Mouse (Mus musculus) heart, postnatal 36 days (tissue): ENCODE measurements at regions not wholly inside any gene's neighbourhood (a gene's known extent, or its start where the extent isn't known, plus 50 kb on each side); places are given as distances from the start of the nearest gene placed in this dataset.
A peak's percentile ranks its signal among the peaks of the same experiment; 100 is the strongest.

Experiments
- DNase-seq, 2 experiments: peaks; one replicate each; pipeline ENCODE4 v3.0.0; 2021 to 2022
- intact Hi-C: fragments of 180-260 bp; cut with DNase I; formaldehyde crosslinking; loops from one replicate; pipeline ENCODE4 v1.15.1; 2025
- microRNA-seq, 2 experiments: library from miRNA; unstranded; fragments of <30 nt; microRNA quantifications; one replicate each; pipeline ENCODE4 v1.2.0; 2021; ENCODE audit warnings: borderline number of aligned reads in 2 of 2

DNA sequence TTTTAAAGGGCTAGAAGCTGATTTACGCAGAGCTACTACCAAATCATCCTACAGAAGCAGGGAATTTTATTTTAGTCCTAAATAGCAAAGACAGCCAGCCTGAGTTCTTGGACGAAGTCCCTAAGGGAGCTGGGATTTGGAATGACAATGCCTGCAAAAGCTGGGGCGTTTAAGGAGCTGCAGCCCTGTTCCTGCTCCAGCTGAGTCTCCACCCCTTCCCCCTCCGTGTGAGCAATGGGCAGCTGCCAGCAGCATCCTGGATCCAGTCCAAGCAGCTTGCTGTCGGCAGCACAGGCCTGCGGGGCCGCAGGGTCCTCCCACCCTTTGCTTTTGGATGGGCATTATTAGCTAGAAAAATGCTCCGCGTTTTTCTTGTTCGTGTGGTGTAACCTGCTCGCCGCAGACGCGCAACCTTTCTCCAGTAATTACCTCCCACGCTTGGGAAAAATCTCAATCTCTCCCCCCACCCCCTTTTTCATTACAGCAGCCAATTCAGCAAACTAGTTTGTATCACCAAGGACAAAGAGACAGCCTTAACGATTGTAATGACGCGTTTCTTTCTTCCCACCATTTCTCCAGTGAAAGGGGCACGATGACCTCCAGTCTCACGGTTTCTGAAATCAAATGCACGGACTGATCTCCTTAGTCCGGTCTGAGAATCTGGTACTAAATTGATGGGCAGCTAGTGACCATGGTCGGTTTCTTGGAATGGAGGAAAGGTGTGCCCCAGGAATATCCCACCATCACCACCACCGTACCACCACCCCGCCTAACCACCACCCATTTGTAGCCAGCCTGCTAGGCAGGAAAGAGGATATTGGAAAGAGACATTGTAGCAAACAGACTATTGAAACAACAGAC, 78.5 kb upstream of the Med14 start:
- intact Hi-C loops, result loop anchor here (5.0 kb wide), 1 partner anchor 78 kb away; the partner anchor contains the start of gene Med14
- DNase-seq, result peak; percentile 80 to 85

DNA sequence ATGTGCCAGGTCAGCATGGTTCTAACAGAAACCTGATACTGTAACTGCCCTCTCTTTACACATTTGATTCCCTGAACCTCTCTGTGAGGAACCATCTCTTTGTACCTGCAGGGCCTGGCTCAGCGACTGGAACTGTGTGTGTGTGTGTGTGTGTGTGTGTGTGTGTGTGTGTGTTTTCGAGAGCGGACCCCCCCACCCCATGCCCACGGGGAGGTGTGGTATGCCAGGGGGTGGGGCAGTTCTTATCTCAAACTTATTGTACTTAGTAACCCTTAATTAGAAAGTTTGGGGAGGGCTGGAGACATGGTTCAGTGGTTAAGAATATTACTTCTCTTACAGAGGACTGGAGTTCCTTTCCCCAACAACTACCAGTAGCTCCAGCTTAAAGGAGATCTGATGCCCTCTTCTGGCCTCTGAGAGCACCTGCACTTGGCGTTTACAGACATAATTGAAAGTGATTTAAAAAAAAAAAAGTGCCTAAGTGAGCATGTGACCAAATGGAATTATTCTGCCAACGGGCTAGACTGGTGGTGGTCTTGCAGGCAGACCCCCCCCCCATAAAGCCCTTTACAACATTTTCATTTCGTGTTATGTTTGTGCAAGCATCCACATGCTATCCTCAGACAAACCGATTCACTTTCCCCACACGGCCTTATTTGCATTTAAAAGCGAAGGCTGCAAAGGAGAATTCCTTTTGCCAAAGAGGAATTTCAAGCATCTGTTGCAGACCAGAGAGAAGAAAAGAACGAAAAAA, 77.7 kb upstream of the Med14 start:
- intact Hi-C loops, result loop anchor here (2.0 to 5.0 kb wide), 2 partner anchors 77 to 163 kb away; partner anchors contain the start of gene Med14
- peak; percentile 22 to 33 for DNase-seq

DNA sequence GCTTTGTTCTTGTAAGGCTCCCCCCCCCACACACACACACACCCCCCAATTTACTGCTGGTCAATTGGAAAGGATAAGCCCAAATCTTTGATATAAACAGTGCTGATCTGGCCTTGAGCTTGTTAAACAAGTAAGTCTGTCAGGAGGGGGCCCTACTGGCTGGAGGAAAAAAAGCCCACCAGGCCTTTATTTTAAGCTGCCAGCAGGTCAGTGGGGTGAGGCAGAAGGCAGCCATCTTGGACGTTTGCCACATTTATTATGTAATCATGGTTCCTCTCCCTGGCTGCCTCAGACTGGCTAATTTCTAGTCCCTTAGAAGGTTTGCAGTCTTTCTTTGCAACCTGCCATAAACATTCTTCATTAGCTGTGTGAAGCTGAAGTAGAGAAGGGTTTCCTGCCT, 75.9 kb upstream of the Med14 start:
- intact Hi-C loops, result loop anchor here (2.0 kb wide), 1 partner anchor 161 kb away; no protein-coding TSS in a partner anchor
- DNase-seq, result peak in 1 of 2 experiments; percentile 14

DNA sequence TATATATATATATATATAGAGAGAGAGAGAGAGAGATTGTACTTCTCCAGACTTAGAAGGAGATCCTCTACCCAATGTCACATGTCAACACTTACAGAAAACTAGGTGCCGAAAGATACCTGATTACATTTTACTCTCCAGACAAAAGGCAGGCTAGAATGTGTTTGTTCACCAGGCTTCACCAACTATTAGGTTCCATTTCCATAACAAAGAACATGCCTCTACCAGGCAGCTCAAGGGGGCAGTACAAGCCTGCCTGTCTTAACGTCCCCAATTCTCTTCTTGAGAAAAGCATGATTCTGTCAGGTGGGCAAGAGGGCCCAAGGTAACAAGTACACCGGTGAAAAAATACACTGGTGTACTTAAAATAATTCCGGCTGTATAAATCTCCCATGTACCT, 72.8 kb upstream of the Med14 start:
- intact Hi-C loops, result no loop called here
- no peak for DNase-seq

DNA sequence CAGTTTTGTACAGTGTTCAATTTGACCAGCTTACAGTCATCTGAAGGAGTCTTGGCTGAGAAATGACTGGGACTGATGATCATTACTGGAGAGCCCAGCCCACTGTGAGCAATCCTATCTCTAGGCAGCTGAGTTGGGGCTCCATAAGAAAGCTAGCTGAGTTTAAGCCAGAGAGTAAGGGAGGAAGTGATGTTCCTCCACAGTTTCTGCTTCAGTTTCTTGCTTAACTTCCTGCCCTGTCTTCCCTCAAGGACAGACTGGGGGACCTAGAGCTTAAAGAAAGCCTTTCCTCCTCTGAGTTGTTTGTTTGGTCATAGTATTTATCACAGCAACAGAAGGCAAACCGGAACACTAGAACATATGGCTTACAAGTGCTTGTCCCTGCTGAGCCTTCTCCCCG, 70.8 kb upstream of the Med14 start:
- no peak for DNase-seq
- intact Hi-C loops, result no loop called here

DNA sequence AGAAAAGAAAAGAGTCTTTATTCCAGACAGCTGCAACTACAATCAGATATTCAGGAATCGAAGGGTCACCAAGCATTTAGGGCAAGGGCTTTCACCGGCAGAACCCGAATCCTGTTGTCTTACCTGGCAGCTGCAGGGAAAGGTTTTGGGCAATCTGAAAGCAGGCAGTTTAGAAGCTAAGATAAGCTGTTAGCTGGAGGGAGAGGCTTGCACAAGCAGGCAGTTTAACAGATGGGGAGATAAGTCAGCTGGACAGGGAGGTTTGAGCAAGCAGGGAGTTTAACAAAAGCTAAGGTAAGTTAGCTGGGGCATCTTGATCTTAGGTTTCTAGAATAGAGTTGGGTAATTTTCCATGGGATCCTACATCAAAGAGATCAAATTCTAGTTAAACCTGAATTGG, 67.3 kb upstream of the Med14 start:
- intact Hi-C loops, result no loop called here
- no peak for DNase-seq

DNA sequence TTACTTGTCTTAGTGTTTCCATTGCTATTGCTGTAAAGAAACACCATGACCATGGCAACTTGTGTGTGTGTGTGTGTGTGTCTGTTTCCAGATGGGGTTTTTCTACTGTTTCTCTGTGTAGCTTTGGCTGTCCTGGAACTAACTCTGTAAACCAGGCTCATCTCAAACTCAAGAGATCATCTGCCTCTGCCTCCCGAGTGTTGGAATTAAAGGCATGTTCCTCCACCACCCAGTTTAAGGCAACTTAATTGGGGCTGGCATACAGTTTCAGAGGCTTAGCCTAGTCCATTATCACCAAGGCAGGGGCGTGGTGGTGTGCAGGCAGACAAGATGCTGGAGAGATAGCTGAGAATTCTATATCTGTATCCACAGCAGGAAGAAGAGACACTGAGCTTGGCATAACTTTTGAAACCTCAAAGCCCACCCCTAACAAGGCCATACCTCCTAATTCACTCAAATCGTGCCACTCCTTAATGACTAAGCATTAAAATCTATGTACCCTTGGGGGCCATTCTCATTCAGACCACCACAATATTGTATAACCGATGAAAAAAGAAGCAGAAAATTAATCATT, 65.5 kb upstream of the Med14 start:
- DNase-seq, result no peak
- intact Hi-C loops, result no loop called here

DNA sequence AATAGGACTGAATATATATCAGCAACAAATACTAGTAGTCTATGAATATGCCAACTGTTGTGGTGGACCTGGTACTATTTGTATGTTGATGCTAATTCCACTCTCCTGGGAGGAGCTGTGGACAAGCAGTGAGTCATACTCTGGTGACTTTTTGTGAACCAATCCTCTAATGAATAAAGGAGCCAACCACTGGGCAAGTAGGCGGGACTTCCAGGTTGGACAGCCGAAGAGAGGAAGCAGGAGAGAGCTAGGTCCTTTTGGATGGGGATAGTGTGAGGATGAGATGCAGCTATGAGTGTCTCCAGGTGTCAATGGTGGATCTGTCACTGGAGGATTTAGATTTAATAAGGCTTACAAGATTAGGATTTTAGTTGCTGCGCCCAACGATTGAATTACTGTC, 64.8 kb upstream of the Med14 start:
- intact Hi-C loops, result no loop called here
- DNase-seq, result no peak

DNA sequence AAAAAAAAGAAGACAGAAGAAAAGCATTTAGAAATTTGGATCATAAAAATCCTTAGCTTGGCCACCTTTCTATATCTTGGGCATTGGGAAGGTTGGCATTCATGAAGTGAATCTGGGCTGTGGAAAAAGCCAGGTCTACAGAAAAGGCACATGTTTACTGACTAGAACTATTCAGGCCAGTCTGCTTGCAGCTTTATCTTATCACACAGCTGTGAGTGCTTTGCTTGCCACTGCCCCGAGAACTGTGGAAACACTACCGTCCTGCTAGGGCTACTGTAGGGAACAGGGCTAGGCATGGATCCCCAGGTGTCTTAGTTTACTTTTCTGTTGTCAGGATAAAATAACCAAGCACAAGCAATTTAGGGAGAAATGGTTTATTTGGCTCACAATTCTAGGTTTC, 63.4 kb upstream of the Med14 start:
- intact Hi-C loops, result no loop called here
- no peak for DNase-seq

DNA sequence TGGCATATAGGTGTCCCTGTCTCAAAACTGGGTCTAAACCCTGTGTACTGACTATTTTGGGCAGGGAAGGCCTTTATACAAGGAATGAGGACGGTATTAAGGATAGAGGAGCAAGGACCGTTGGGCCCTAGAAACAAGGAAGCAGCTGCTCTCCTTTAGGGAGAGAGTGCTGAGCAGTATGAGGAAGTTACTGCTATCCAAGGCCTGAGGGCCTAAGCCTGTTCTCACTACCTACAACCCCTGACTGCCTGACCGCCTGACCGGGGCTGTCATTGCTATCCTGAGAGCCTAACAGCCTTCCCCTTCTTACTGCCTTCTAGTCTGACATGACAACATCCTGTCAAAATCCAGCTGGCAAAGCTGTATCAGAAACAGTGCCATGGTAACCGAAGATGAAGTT, 62.6 kb upstream of the Med14 start:
- intact Hi-C loops, result no loop called here
- DNase-seq, result no peak

DNA sequence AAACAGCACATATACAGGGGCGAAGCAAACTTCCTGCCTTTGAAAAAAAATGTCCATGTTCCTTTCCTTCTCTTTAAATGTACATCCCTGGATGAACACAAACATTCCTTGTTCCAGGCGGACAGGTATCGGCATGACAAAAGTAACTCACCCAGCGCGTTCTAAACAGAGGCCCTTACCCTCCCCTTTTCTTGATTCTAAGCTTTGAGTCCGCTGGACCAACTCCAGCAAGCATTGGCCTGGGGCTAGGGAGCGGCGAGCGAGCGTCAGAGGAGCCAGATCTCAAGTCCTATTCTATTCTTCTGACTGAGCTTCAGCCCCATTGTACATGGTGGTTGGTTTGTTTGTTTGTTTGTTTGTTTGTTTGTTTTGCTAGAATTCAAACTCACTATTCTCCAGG, 60.9 kb upstream of the Med14 start:
- intact Hi-C loops, result no loop called here
- no peak for DNase-seq

DNA sequence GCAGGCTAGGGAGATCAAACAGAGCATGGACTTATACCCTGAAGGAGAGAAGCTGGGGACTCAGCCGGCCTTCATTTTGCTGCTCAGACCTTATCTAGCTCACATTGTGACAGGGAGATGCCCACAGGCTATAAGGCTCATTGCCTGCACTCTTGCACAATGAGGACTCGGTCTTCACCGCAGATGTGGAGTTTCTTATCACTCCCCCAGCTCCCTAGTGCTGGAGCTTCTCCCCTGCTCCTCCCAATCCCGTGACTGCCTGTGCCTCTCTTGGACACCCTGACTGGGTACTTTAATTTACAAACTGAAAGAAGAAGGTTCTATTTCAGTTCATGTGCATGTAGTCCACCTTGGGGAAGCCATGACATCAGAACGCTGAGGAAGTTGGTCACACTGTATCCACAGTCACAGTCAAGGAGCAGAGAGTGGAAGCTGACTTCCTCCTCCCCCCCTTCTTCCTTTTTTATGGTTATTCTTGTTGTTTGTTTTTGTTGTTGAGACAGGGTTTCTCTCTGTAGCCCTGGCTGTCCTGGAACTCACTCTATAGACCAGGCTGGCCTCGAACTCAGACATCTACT, 51.3 kb upstream of the Med14 start:
- intact Hi-C loops, result no loop called here
- no peak for DNase-seq

Small RNA genes lying in the stretch of these regions (microRNA-seq; reads per million reads assigned to microRNA genes)
- gene Gm25063, result 0 reads per million in 2 experiments
